Mouse (Mus musculus) ES-E14 (cell line): ENCODE measurements at regions not wholly inside any gene's neighbourhood (a gene's known extent, or its start where the extent isn't known, plus 50 kb on each side); places are given as distances from the start of the nearest gene placed in this dataset.

Source experiments
- HCFC1 ChIP-seq: IDR thresholded peaks from 2 replicates; pipeline ENCODE4 v1.6.1; 2012; ENCODE audit warnings: low read length, inconsistent platforms, borderline replicate concordance; ENCODE audit not compliant: insufficient read depth
- ZNF384 ChIP-seq: IDR thresholded peaks from 2 replicates; pipeline ENCODE4 v1.6.1; 2012; ENCODE audit warnings: low read depth, low read length, inconsistent platforms

GRCm38 (mm10) chr11:17591780-17592487 is 334.6 kb downstream of the C1d start:
- TF ChIP-seq HCFC1 (no peak), ZNF384 (no peak)
